Mouse (Mus musculus) left cerebral cortex, adult 11 months (tissue): ENCODE data around the gene Gm8082.
"Not testable (repeated sequence)": the region's sequence is repeated elsewhere in the genome, so short reads cannot be mapped to it uniquely, and the experiment has no call there.

Experiments used
- DNase-seq: peaks from one replicate; pipeline ENCODE4 v3.0.0; 2022; ENCODE audit warnings: low spot score

The Gm8082 gene

DNA sequence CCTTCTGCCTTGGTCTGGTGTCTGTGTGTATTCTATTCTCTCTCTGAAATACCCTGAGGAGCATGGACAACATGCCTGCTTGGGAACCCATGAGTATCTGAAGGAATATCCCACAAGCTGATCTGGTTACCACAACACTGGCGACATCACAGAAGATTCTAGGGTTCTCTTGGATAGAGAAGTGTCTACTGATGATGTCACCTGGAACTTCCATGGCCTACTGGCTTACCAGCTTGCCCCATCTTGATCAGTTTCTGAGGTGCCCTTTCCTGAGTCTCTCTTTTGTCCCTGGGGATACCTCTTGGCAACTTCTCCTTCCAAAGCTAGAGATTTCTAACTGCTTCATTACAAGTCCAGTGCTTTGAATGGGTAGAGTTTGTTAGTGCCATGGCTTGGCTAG, at the start of gene Gm8082:
Gm8082 (minus strand) TSS at position 101 of the 400 bp plus-strand sequence.
- DNase-seq, result not testable (repeated sequence)

DNA sequence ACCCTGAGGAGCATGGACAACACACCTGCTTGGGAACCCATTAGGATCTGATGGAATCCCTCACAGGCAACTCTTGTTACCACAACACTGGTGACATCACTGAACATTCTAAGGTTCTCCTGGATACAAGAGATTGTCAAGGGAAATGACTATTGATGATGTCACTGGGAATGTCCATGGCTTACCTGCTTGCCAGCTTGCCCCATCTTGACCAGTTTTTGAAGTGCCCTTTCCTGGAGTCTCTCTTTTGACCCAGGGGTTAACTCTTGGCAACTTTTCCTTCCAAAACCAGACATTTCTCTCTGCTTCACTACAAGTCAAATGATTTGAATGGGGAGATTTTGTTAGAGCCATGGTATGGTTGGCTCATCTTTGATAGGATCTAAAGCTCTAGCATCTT, 22.1 kb upstream of the Gm8082 start, which contains the start of gene Gm10376:
Gm10376 (minus strand) TSS at position 101 of the 400 bp plus-strand sequence.
- not testable (repeated sequence) for DNase-seq
